Mouse (Mus musculus) 3134 (cell line): ENCODE data around the gene Olfr1023.

ENCODE experiments used
- DNase-seq: peaks from one replicate; pipeline ENCODE4 v3.0.0-alpha.2; 2011; ENCODE audit warnings: low spot score; ENCODE audit not compliant: insufficient read length; ENCODE audit errors: extremely low read depth

Olfr1023 gene

GRCm38 (mm10) chr2:85885340-85885739, at the start of gene Olfr1023:
Gene Olfr1023, plus strand, starts transcription at chr2:85885640.
- DNase-seq = no peak

- no peak for DNase-seq
Observed at GRCm38 (mm10) chr2:85845383-85845782, 40.1 kb upstream of the Olfr1023 start, which contains the start of gene Olfr1019. Gene Olfr1019, minus strand, starts transcription at chr2:85845483.

DNA sequence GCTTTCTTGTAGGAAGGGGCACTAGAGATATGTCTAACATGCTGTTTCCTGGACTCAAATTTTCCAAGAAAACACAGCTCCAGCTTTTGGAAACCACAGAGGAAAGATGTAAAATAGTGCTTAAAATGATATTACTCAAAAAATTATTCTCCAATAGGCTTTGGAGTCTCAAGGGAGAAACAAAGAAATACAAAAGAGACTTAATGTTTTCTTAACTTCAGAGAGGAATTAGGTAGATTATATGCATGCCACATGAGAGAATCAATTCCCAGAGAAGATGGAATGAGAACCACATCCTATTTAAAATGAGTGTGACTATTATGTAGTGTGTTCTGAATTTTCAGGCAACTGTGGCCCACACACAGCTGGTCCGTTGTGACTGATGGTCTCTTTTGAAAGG, 38.7 kb upstream of the Olfr1023 start, which contains the start of gene Olfr1020:
Olfr1020 (plus strand) TSS at position 301 of the 400 bp plus-strand sequence.
- DNase-seq = no peak

DNA sequence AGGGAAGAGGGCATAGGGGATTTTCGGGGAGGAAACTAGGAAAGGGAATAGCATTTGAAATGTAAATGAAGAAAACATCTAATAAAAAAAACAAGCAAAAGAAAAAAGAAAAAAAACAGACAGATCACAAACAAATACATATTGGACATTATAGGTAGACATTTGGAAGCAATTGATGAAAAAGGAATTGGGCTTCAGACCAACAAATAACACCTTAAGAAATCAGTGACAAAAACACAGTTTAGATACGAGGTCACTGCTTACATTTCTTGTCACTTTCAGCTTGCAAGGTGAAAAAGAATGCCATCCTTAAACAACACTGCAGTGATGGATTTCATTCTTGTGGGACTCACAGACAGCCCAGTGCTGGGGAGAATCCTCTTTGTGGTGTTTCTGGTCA, 17.1 kb upstream of the Olfr1023 start, which contains the start of gene Olfr1022:
Olfr1022 (plus strand) TSS at position 301 of the 400 bp plus-strand sequence.
- DNase-seq = no peak

DNA sequence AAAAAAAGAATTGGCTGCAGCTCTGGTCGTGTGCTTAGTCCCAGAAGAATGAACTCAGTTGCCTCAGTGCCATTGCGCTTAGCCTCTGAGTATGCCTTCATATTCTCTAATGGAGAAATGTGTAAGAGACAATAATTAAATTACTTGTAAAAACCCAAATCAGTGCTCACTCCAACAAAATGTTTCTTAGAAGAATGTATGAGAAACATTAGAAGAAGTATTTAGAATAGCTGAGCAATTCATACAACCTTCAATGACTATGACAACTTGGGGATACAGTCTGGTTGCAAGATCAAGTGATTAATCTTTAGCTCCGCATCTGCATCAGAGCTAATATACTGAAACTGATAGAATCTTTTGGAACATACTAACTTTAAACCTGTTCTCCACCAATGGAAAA, 19.5 kb downstream of the Olfr1023 start, which contains the start of gene Olfr1024:
Olfr1024 (minus strand) TSS at position 101 of the 400 bp plus-strand sequence.
- no peak for DNase-seq

DNA sequence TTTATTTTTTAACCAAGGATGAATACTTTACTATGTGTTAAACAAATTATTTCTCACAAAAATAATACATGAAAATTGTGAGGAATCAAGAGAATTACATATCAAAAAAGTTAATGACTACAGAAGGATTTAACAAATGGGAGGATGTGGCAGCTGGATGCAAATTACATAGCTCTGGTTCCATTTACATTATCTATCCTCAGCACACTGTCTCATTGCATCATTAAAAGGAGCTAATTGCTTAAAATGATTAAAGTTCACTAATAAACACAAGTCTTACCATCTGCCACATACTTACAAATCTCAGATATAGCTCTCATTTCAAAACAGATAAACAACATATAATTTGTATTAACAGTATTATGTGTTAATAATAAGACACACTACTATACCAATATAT, 27.8 kb downstream of the Olfr1023 start:
- DNase-seq = no peak

GRCm38 (mm10) chr2:85914893-85915292, 29.5 kb downstream of the Olfr1023 start, which contains the start of gene Olfr1025-ps1:
Gene Olfr1025-ps1, plus strand, starts transcription at chr2:85915193.
- DNase-seq = no peak

DNA sequence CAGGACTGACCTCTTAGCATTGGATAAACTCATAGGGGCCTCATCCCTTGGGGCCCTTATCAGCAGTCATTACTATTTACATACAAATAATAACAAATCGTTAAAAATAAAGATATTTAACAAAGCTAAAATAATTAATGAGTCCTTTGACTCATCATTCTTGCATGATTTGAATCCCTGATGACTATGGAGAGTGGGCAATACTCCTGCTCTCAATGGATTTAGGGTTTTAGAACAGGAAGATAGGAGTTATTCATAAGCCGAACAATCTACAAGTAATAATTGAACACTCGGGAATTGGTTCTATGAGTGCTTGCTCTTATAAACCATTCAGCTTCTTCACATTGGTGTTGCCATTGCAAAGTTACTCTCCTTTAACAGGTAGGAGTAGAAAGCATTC, 35.8 kb downstream of the Olfr1023 start, which contains the start of gene Olfr1026:
Olfr1026 (plus strand) TSS at position 301 of the 400 bp plus-strand sequence.
- no peak for DNase-seq
